In the genomic region with DNA sequence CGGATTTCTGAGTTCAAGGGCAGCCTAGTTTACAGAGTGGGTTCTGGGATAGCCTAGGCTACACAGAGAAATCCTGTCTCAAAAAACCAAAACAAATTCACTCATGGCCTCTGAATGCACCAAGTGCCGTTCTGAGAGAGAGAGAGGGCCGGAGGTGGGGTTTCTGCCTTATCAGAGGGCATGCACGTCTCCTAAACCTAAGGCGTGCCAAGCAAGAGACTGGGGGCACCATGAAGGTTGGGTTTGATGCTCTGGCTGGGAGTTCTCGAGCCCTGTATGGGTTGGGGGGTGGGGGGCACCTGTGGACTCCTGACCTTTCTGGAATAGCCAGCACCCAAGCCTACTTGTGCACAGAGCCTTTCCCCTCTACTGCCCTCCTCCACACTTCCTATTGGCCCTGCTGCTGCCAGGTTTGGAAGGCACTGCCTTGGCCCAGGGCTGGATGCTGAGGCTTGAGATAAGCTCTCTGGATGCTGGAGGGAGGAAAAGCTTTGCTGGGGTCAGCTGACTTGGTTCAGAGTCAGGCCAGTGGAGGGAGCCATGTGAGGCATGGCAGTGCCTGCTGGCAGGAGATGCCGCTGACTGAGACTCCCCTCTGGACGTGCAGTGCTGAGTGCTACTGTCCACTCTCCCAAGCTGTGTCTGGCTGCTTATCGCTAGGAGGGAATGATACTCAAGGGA, we compare ENCODE assay signal across 8 mouse cellular contexts. TPM values are rescaled to one million over a fixed set of nuclear protein-coding genes. Genes with fewer than 3 reads are reported as not detected.
DNase-seq lines count a peak whose midpoint lies in the region; ATAC-seq lines count a peak whose summit lies in the region.
"Had no signal": no experiment of that assay in that cellular context is flagged by ENCODE, and none has a peak within 500 bp of the region (broad histone marks: within the 10 kb centered on the region; RNA-seq: fewer than 3 reads in every experiment).

No protein-coding gene starts in this region.

- H3K9ac ChIP-seq in liver, embryonic 16.5 days (ENCODE audit: low read depth, low read length) = peak overlapping the region; percentile 97
- H3K9ac ChIP-seq: limb, embryonic 15.5 days had no signal

- DNase-seq in layer of hippocampus, adult 11-12 months (ENCODE audit: low spot score) = peak; percentile 72
- no peak for DNase-seq in layer of hippocampus, postnatal 10 days (ENCODE audit: low spot score in 2 of 2)
- DNase-seq in adrenal gland, postnatal 25 days = peak; percentile 42
- no peak for DNase-seq in heart, embryonic 10.5 days (ENCODE audit: low spot score)
- DNase-seq in left cerebral cortex, adult 11 months (ENCODE audit: low spot score) = no peak
- DNase-seq in yolk sac, embryonic 10.5 days (ENCODE audit: low spot score) = no peak

- WGBS in heart, embryonic 10.5 days = 76% methylated on average over 9 of the region's 9 CpGs
- WGBS in liver, embryonic 16.5 days (ENCODE audit: insufficient replicate concordance) = 30% methylated on average over 9 of the region's 9 CpGs

- peak overlapping the region; percentile 32 for H3K4me3 ChIP-seq in heart, embryonic 10.5 days
- peak overlapping the region; percentile 90 for H3K4me3 ChIP-seq in liver, embryonic 16.5 days (ENCODE audit: low read depth, low read length)

- no peaks in the 10 kb centered on the region for H3K27me3 ChIP-seq in heart, embryonic 10.5 days (ENCODE audit: insufficient read depth, poor library complexity, severe bottlenecking)
- H3K27me3 ChIP-seq in liver, embryonic 16.5 days (ENCODE audit: control insufficient read depth, insufficient read depth, low read depth, low read length) = peaks cover 11% of the 10 kb centered on the region
- H3K27me3 ChIP-seq: limb, embryonic 15.5 days had no signal

- H3K9me3 ChIP-seq in heart, embryonic 10.5 days = no peaks in the 10 kb centered on the region
- no peaks in the 10 kb centered on the region for H3K9me3 ChIP-seq in liver, embryonic 16.5 days (replicated peaks; ENCODE audit: control insufficient read depth, low read length)
- H3K9me3 ChIP-seq: limb, embryonic 15.5 days had no signal

- H3K27ac ChIP-seq in heart, embryonic 10.5 days = peak overlapping the region; percentile 66
- H3K27ac ChIP-seq in liver, embryonic 16.5 days (ENCODE audit: low read length) = peak overlapping the region; percentile 99
- H3K27ac ChIP-seq: limb, embryonic 15.5 days had no signal

- peaks cover 63% of the 10 kb centered on the region for H3K4me1 ChIP-seq in heart, embryonic 10.5 days
- peaks cover 50% of the 10 kb centered on the region for H3K4me1 ChIP-seq in liver, embryonic 16.5 days (ENCODE audit: control insufficient read depth, low read depth, low read length)

- peaks cover 7% of the 10 kb centered on the region; the same call in 1 of the 2 replicates for H3K36me3 ChIP-seq in heart, embryonic 10.5 days
- H3K36me3 ChIP-seq in liver, embryonic 16.5 days (ENCODE audit: control insufficient read depth, insufficient read depth) = no peaks in the 10 kb centered on the region; the same call in 1 of the 2 replicates

- ATAC-seq in liver, embryonic 16.5 days (ENCODE audit: low read depth) = peak; percentile 75

- peak overlapping the region; percentile 74 for H3K4me2 ChIP-seq in liver, embryonic 16.5 days (ENCODE audit: low read depth, low read length)

RNA-seq across cellular contexts. Expression of a gene that starts 7.6 kb away (rescaled TPM):
- total RNA-seq in layer of hippocampus, postnatal 10 days (2021) = 100 to 1,000 TPM; 104 to 118 TPM
- total RNA-seq in adrenal gland, postnatal 25 days (2021) = 92.4 and 108 TPM in 2 replicates
- 32.1 and 41.1 TPM in 2 replicates for polyA plus RNA-seq in heart, embryonic 10.5 days (2016; fragmentation: Nextera tagmentation; extraction: Ambion mirVana)
- polyA plus RNA-seq in liver, embryonic 16.5 days (2015; fragmentation: Nextera tagmentation; extraction: Ambion mirVana) = 98.9 and 103 TPM in 2 replicates

RNA-seq across cellular contexts. Expression of a gene that starts 18.1 kb away (rescaled TPM):
- 10 to 100 TPM; 37.3 to 43.3 TPM for total RNA-seq in layer of hippocampus, postnatal 10 days (2021)
- total RNA-seq in adrenal gland, postnatal 25 days (2021) = 16.9 and 26.0 TPM in 2 replicates
- polyA plus RNA-seq in heart, embryonic 10.5 days (2016; fragmentation: Nextera tagmentation; extraction: Ambion mirVana) = 10.2 and 13.4 TPM in 2 replicates
- polyA plus RNA-seq in liver, embryonic 16.5 days (2015; fragmentation: Nextera tagmentation; extraction: Ambion mirVana) = 1.6 and 2.1 TPM in 2 replicates

RNA-seq across cellular contexts. Expression of a gene that starts 54.7 kb away (rescaled TPM):
- under 1 TPM; 0.62 to 0.73 TPM for total RNA-seq in layer of hippocampus, postnatal 10 days (2021)
- 0.71 and 0.82 TPM in 2 replicates for total RNA-seq in adrenal gland, postnatal 25 days (2021)
- 0.11 and 0.18 TPM in 2 replicates for polyA plus RNA-seq in heart, embryonic 10.5 days (2016; fragmentation: Nextera tagmentation; extraction: Ambion mirVana)
- polyA plus RNA-seq in liver, embryonic 16.5 days (2015; fragmentation: Nextera tagmentation; extraction: Ambion mirVana) = 0.06 and 0.21 TPM in 2 replicates

RNA-seq across cellular contexts. Expression of a gene that starts 58.4 kb away (rescaled TPM):
- total RNA-seq in layer of hippocampus, postnatal 10 days (2021) = 10 to 100 TPM; 29.1 to 32.0 TPM
- total RNA-seq in adrenal gland, postnatal 25 days (2021) = 93.1 and 109 TPM in 2 replicates
- 23.4 and 26.7 TPM in 2 replicates for polyA plus RNA-seq in heart, embryonic 10.5 days (2016; fragmentation: Nextera tagmentation; extraction: Ambion mirVana)
- 4.7 and 5.8 TPM in 2 replicates for polyA plus RNA-seq in liver, embryonic 16.5 days (2015; fragmentation: Nextera tagmentation; extraction: Ambion mirVana)

Comparison
In these comparisons a context has a peak if more than half of its experiments do, and no peak if none do; other contexts are left out.
1. DNase-seq: peak in layer of hippocampus, adult 11-12 months (single experiment) and adrenal gland, postnatal 25 days (single experiment); none in layer of hippocampus, postnatal 10 days (0 of 2), heart, embryonic 10.5 days (single experiment), left cerebral cortex, adult 11 months (single experiment) and yolk sac, embryonic 10.5 days (single experiment).